Mouse (Mus musculus) neural tube, embryonic 11.5 days (tissue): ENCODE measurements around the gene Limch1. TPM values are rescaled to one million over a fixed set of nuclear protein-coding genes. Genes with fewer than 3 reads are reported as not detected.
A peak's percentile ranks its signal among the peaks of the same experiment; 100 is the strongest.

Source experiments
- ATAC-seq: fragments of 200-750 bp; cut with Nextera tagmentation; 2 replicates; pipeline ENCODE4 v1.8.0; 2017; ENCODE audit warnings: moderate number of reproducible peaks, mild to moderate bottlenecking, moderate TSS enrichment, moderate library complexity; ENCODE audit not compliant: insufficient read depth, low FRiP score, low TSS enrichment
- DNase-seq: peaks from one replicate; pipeline ENCODE4 v3.0.0-alpha.2; 2015; ENCODE audit warnings: low spot score
- H3K27ac ChIP-seq: fragments of 300-500 bp; sonication (generic); 2 replicates; pipeline ENCODE4 v1.5.1; 2014; ENCODE audit warnings: low read depth, mild to moderate bottlenecking, low read length
- H3K27me3 ChIP-seq: fragments of 300-500 bp; sonication (generic); 2 replicates; pipeline ENCODE4 v1.6.1; 2014; ENCODE audit warnings: mild to moderate bottlenecking, low read length, mixed read lengths; ENCODE audit not compliant: control insufficient read depth, insufficient read depth
- H3K36me3 ChIP-seq: fragments of 300-500 bp; sonication (generic); 2 replicates; pipeline ENCODE4 v1.6.1; 2014; ENCODE audit warnings: mild to moderate bottlenecking, low read length, moderate library complexity, mixed read lengths; ENCODE audit not compliant: control insufficient read depth, insufficient read depth
- H3K4me1 ChIP-seq: fragments of 300-500 bp; sonication (generic); 2 replicates; pipeline ENCODE4 v1.6.1; 2014; ENCODE audit warnings: low read length, mixed read lengths; ENCODE audit not compliant: control insufficient read depth, insufficient read depth
- H3K4me2 ChIP-seq: fragments of 300-500 bp; sonication (generic); 2 replicates; pipeline ENCODE4 v1.6.1; 2014; ENCODE audit warnings: low read depth, mild to moderate bottlenecking, moderate library complexity
- H3K4me3 ChIP-seq: fragments of 300-500 bp; sonication (generic); 2 replicates; pipeline ENCODE4 v1.5.1; 2014; ENCODE audit warnings: low read depth, low read length
- H3K9ac ChIP-seq: fragments of 300-500 bp; sonication (generic); 2 replicates; pipeline ENCODE4 v1.6.1; 2014; ENCODE audit warnings: mild to moderate bottlenecking, low read length
- H3K9me3 ChIP-seq: fragments of 300-500 bp; sonication (generic); 2 replicates; pipeline ENCODE4 v1.6.1; 2016; ENCODE audit warnings: low read length; ENCODE audit not compliant: control insufficient read depth
- WGBS: fragments of 180-500 bp; shearing (Covaris S2); extraction: QIAGEN DNeasy Blood & Tissue Kit; methylation state at CpG from one replicate; pipeline ENCODE4 v1.1.7; 2014; 5-methylcytosine and 5-hydroxymethylcytosine counted together
- polyA plus RNA-seq: library from polyadenylated mRNA; unstranded; fragments of >200 nt; fragmentation: Nextera tagmentation; extraction: Ambion mirVana; gene quantifications from 2 replicates; pipeline ENCODE4 v1.2.1, GENCODE M21; 2014

Limch1 gene
- polyA plus RNA-seq, 1 experiment from 2014 or later, result 83.7 TPM

GRCm38 (mm10) chr5:67043932-67044331 lies 298.3 kb downstream of the Limch1 start:
- Histone ChIP-seq H3K4me2 (no peak overlapping the region), H3K36me3 (no peaks in the 10 kb centered on the region), H3K4me1 (no peaks in the 10 kb centered on the region), H3K4me3 (no peak overlapping the region), H3K27ac (no peak overlapping the region), H3K27me3 (no peaks in the 10 kb centered on the region), H3K9me3 (no peaks in the 10 kb centered on the region), H3K9ac (no peak overlapping the region)
- no peak for ATAC-seq
- no peak for DNase-seq
- 89% methylated on average over 8 of the region's 9 CpGs for WGBS

DNA sequence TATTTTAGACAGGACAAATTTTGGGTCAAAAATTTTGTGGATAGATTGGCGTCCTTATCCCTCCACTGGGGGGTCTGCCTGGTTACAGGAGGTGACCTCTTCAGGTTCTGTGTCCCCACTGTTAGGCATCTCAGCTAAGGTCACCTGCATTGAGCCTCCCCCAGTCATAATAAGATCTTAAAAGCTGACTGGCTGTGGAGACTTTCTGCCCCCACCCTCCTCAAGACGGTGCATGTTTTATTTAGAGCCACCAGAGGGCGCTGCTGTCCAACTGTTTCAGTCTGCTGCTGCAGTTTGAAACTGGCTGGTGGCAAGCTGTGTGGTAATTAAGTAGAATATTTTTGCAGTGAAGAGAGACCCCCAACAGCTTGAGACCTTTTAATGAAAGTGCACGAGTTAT lies 302.4 kb downstream of the Limch1 start:
- H3K4me1 ChIP-seq, result no peaks in the 10 kb centered on the region
- no peaks in the 10 kb centered on the region for H3K36me3 ChIP-seq
- DNase-seq (peak; percentile 79), ATAC-seq (no peak)
- H3K27me3 ChIP-seq, result no peaks in the 10 kb centered on the region
- 17% methylated on average over 4 of the region's 4 CpGs for WGBS
- H3K4me2 ChIP-seq, result no peak overlapping the region
- no peak overlapping the region for H3K9ac ChIP-seq
- H3K4me3 ChIP-seq, result no peak overlapping the region
- H3K27ac ChIP-seq, result no peak overlapping the region
- no peaks in the 10 kb centered on the region for H3K9me3 ChIP-seq

DNA sequence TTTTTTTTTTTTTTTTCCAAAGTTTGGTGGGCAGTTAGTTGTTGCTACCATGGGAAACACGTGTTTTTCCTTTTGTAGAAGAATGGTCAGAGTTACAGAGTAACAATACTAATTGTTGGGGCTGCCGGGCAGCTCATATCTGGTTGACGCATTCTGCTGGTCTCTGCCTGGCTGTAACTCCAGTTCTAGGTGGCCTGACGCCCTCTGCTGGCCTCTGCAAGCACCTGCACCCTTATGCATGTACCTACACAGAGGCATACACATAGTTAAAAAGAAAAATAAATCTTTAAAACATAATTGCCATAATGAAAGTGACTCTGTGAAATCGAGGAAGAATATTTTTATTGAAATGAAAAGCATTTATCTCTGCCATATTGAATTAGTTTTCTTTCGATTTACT lies 312.2 kb downstream of the Limch1 start:
- 88% methylated on average over 6 of the region's 6 CpGs for WGBS
- H3K9ac ChIP-seq, result no peak overlapping the region
- no peaks in the 10 kb centered on the region for H3K9me3 ChIP-seq
- H3K27me3 ChIP-seq, result no peaks in the 10 kb centered on the region
- ATAC-seq (no peak), DNase-seq (no peak)
- no peak overlapping the region for H3K4me3 ChIP-seq
- no peaks in the 10 kb centered on the region for H3K4me1 ChIP-seq
- H3K36me3 ChIP-seq, result no peaks in the 10 kb centered on the region
- H3K27ac ChIP-seq, result no peak overlapping the region
- no peak overlapping the region for H3K4me2 ChIP-seq

GRCm38 (mm10) chr5:67060519-67060918 lies 314.9 kb downstream of the Limch1 start:
- DNase-seq, result no peak
- WGBS, result 50% methylated on average over 4 of the region's 4 CpGs
- no peaks in the 10 kb centered on the region for H3K4me1 ChIP-seq

DNA sequence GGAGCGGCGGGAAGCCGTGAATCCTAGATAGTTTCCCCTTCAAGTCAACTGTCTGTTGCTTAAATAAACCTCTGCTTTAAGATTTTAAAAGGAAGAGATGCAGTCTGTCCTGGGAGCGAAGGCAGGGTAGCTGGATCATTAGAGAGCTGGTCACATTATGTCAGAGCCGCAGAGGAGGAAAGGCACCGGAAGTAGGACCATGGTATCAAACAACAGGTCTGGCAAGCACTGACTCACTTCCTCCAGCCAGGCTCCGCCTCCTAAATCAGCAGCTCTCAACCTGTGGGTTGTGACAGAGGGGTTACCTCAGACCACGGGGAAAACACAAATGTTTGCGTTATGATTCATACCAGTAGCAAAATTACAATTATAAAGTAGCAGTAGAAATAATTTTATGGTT lies 318.0 kb downstream of the Limch1 start:
- Histone ChIP-seq H3K9ac (no peak overlapping the region), H3K9me3 (no peaks in the 10 kb centered on the region), H3K4me3 (no peak overlapping the region), H3K27me3 (no peaks in the 10 kb centered on the region), H3K36me3 (no peaks in the 10 kb centered on the region), H3K4me1 (no peaks in the 10 kb centered on the region), H3K27ac (no peak overlapping the region), H3K4me2 (no peak overlapping the region)
- WGBS, result 88% methylated on average over 9 of the region's 9 CpGs
- ATAC-seq, result no peak
- no peak for DNase-seq

More at GRCm38 (mm10) chr5:67060519-67060918, 314.9 kb downstream of the Limch1 start:
- H3K9ac ChIP-seq, result no peak overlapping the region
- no peak for ATAC-seq
- H3K36me3 ChIP-seq, result no peaks in the 10 kb centered on the region
- H3K4me3 ChIP-seq, result no peak overlapping the region
- H3K27ac ChIP-seq, result no peak overlapping the region
- no peak overlapping the region for H3K4me2 ChIP-seq
- no peaks in the 10 kb centered on the region for H3K27me3 ChIP-seq
- H3K9me3 ChIP-seq, result no peaks in the 10 kb centered on the region

GRCm38 (mm10) chr5:67083117-67083516 lies 337.5 kb downstream of the Limch1 start:
- Histone ChIP-seq H3K27me3 (peaks cover 11% of the 10 kb centered on the region), H3K4me3 (no peak overlapping the region), H3K9ac (no peak overlapping the region), H3K27ac (no peak overlapping the region), H3K4me1 (no peaks in the 10 kb centered on the region), H3K9me3 (no peaks in the 10 kb centered on the region), H3K36me3 (no peaks in the 10 kb centered on the region), H3K4me2 (no peak overlapping the region)
- DNase-seq (no peak), ATAC-seq (no peak)
- WGBS, result 34% methylated on average over 6 of the region's 6 CpGs

DNA sequence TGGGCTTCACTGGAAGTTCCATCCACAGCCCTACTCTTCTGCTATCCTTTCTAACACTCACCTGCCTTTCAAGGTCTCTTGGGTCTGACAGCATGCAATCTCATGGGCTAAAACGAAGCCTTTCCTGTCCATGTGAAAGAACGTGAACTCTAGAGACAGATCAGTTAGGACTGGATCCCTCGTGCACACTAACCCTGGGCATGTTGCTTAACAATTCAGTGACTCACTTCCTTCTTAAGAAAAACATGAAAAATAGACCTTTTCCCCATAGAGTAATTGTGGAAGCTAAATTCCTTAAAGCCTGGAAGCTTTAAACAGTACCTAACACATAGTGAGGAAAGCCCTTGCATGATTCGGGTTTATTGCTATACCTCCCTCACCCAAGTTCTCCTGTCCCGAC lies 345.2 kb downstream of the Limch1 start:
- H3K4me3 ChIP-seq, result no peak overlapping the region
- H3K36me3 ChIP-seq, result no peaks in the 10 kb centered on the region
- DNase-seq, result no peak
- H3K9ac ChIP-seq, result no peak overlapping the region
- no peak overlapping the region for H3K27ac ChIP-seq
- no peak for ATAC-seq
- H3K4me1 ChIP-seq, result no peaks in the 10 kb centered on the region
- 73% methylated on average over 5 of the region's 5 CpGs for WGBS
- no peaks in the 10 kb centered on the region for H3K9me3 ChIP-seq
- H3K4me2 ChIP-seq, result no peak overlapping the region
- H3K27me3 ChIP-seq, result peaks cover 61% of the 10 kb centered on the region

DNA sequence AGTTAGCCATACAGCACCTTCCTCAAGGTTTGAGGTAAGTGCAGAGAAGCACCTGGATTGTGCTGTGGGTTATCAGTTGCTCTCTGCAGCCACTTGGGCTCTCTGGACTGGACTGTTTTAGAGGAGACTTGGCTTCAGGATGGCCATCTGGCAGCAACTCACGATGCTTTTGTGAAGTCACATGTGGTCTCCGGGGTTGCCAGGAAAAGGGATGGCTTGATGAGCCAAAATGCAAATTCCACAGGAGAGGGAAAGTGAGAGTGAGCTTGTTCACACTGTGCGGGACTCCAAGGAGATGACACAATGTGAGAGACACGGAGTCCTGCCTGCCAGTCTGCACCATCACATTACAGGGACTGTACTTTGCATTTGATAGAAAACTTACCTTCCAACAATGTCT lies 346.1 kb downstream of the Limch1 start:
- no peak overlapping the region for H3K4me2 ChIP-seq
- peaks cover 4% of the 10 kb centered on the region; the same call in 1 of the 2 replicates for H3K4me1 ChIP-seq
- no peak overlapping the region for H3K9ac ChIP-seq
- no peaks in the 10 kb centered on the region for H3K9me3 ChIP-seq
- H3K36me3 ChIP-seq, result no peaks in the 10 kb centered on the region
- H3K27ac ChIP-seq, result no peak overlapping the region
- ATAC-seq (no peak), DNase-seq (no peak)
- peaks cover 69% of the 10 kb centered on the region for H3K27me3 ChIP-seq
- H3K4me3 ChIP-seq, result no peak overlapping the region
- WGBS, result 12% methylated on average over 4 of the region's 4 CpGs

- Histone ChIP-seq H3K4me3 (no peak overlapping the region), H3K4me1 (peaks cover 4% of the 10 kb centered on the region; the same call in 1 of the 2 replicates), H3K27me3 (peaks cover 83% of the 10 kb centered on the region), H3K36me3 (no peaks in the 10 kb centered on the region), H3K4me2 (no peak overlapping the region), H3K27ac (no peak overlapping the region), H3K9me3 (no peaks in the 10 kb centered on the region), H3K9ac (no peak overlapping the region)
- ATAC-seq (no peak), DNase-seq (no peak)
- WGBS, result 9% methylated on average over 2 of the region's 2 CpGs
Observed at GRCm38 (mm10) chr5:67093991-67094390, 348.4 kb downstream of the Limch1 start.
